ENCODE assay signal across 19 mouse cellular contexts in the genomic region with DNA sequence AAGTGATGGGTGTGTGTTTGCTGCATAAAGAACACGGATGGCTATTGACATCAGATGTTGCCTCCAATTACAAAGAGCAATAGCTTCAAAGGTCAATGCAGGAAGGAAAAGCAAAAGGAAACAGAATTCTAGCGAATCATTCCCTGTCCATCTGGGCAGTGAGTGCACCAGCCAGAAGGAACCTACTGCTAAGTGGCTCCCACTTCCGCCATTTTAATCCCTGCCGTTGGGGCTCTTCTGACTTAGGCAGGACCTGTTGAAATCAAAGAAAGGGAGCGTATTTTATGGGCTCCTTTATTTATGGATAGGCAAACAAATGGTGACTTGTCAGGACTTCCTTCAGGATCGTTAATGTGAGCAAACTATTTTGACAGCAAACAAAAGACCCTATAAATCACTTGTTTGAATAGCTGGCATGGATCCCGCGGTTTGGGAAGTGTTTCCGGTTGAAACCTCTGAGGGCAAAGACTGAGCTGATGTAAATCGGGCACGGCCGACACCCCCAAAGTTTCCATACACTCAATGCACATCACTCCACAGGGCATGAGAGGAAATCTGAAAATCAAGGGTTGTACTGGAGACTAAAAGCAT. TPM values are rescaled to one million over a fixed set of nuclear protein-coding genes. Genes with fewer than 3 reads are reported as not detected.
DNase-seq lines count a peak whose midpoint lies in the region; ATAC-seq and TF ChIP-seq lines count a peak whose summit lies in the region.
"Had no signal": no experiment of that assay in that cellular context is flagged by ENCODE, and none has a peak within 500 bp of the region (broad histone marks: within the 10 kb centered on the region; RNA-seq: fewer than 3 reads in every experiment).

No protein-coding gene starts in this region.

- no peak for TF ChIP-seq RAD21 in CH12.LX (IDR thresholded peaks at IDR 0.05; ENCODE audit: low read depth, low read length)

- H3K27ac ChIP-seq in kidney, embryonic 14.5 days (ENCODE audit: low read depth, low read length), result no peak overlapping the region
- no peak overlapping the region for H3K27ac ChIP-seq in CH12.LX (ENCODE audit: insufficient read depth, low read depth)
- H3K27ac ChIP-seq in intestine, postnatal 0 days (ENCODE audit: low read depth, low read length), result peak overlapping the region; percentile 41; the same call in 1 of the 2 replicates
- H3K27ac ChIP-seq in forebrain, embryonic 14.5 days (ENCODE audit: low read depth, low read length), result no peak overlapping the region
- H3K27ac ChIP-seq: midbrain, embryonic 10.5 days had no signal

- peak overlapping the region; percentile 10; the same call in 1 of the 2 replicates for H3K4me2 ChIP-seq in kidney, embryonic 14.5 days (replicated peaks; ENCODE audit: low read depth, low read length)
- peak overlapping the region; percentile 37; the same call in 1 of the 2 replicates for H3K4me2 ChIP-seq in CH12.LX (ENCODE audit: insufficient read depth, low read depth, poor library complexity, severe bottlenecking)
- H3K4me2 ChIP-seq in intestine, postnatal 0 days (replicated peaks; ENCODE audit: low read depth), result peak overlapping the region; percentile 39
- no peak overlapping the region for H3K4me2 ChIP-seq in forebrain, embryonic 14.5 days (ENCODE audit: low read length)

- in situ Hi-C loops in CH12.LX (cut with MboI; ENCODE audit: low pct_ligation_motif_present, low pct_unique_long_range_greater_than_20kb, low sequenced_read_pairs), result no loop called here

- TF ChIP-seq CTCF in CH12.LX (conservative IDR thresholded peaks at IDR 0.05 in 1 of 2, IDR thresholded peaks at IDR 0.05 in 1 of 2; ENCODE audit: low read depth in 2 of 2, low read length in 2 of 2), result no peak
- TF ChIP-seq CTCF in intestine, postnatal 0 days (IDR thresholded peaks at IDR 0.05; ENCODE audit: low read depth), result no peak

- peaks cover 5% of the 10 kb centered on the region; the same call in 1 of the 2 replicates for H3K36me3 ChIP-seq in kidney, embryonic 14.5 days (ENCODE audit: control insufficient read depth, insufficient read depth, low read length)
- H3K36me3 ChIP-seq in CH12.LX (replicated peaks in 1 of 2; ENCODE audit: control insufficient read depth in 1 of 2, insufficient read depth in 1 of 2, low read length in 1 of 2), result no peaks in the 10 kb centered on the region
- peaks cover 11% of the 10 kb centered on the region for H3K36me3 ChIP-seq in intestine, postnatal 0 days (ENCODE audit: control insufficient read depth, insufficient read depth)
- peaks cover 12% of the 10 kb centered on the region; the same call in 1 of the 2 replicates for H3K36me3 ChIP-seq in forebrain, embryonic 14.5 days (ENCODE audit: control insufficient read depth, insufficient read depth, low read length)
- H3K36me3 ChIP-seq: G1E had no signal

- TF ChIP-seq POLR2A in CH12.LX (IDR thresholded peaks at IDR 0.05; ENCODE audit: low read depth, low read length), result no peak

- no peak overlapping the region for H3K4me3 ChIP-seq in kidney, embryonic 14.5 days (ENCODE audit: low read length)
- no peak overlapping the region for H3K4me3 ChIP-seq in CH12.LX (replicated peaks in 1 of 3; ENCODE audit: low read depth in 2 of 3, low read length in 2 of 3, poor library complexity in 1 of 3)
- H3K4me3 ChIP-seq in intestine, postnatal 0 days (ENCODE audit: low read depth, low read length), result no peak overlapping the region
- no peak overlapping the region for H3K4me3 ChIP-seq in forebrain, embryonic 14.5 days (ENCODE audit: low read depth, low read length)
- H3K4me3 ChIP-seq: midbrain, embryonic 10.5 days; myocyte had no signal

- dilution Hi-C loops in CH12.LX (cut with MboI; ENCODE audit: extremely low pct_ligation_motif_present, extremely low pct_unique_long_range_greater_than_20kb, low sequenced_read_pairs), result no loop called here

- no peaks in the 10 kb centered on the region for H3K4me1 ChIP-seq in kidney, embryonic 14.5 days (ENCODE audit: control insufficient read depth, insufficient read depth, low read length)
- no peaks in the 10 kb centered on the region for H3K4me1 ChIP-seq in CH12.LX (ENCODE audit: control insufficient read depth in 1 of 2, insufficient read depth in 2 of 2)
- H3K4me1 ChIP-seq in intestine, postnatal 0 days (replicated peaks; ENCODE audit: control insufficient read depth, insufficient read depth, low read length), result peaks cover 11% of the 10 kb centered on the region; the same call in 1 of the 2 replicates
- no peaks in the 10 kb centered on the region for H3K4me1 ChIP-seq in forebrain, embryonic 14.5 days (ENCODE audit: control insufficient read depth, insufficient read depth, low read length)
- H3K4me1 ChIP-seq: midbrain, embryonic 10.5 days had no signal

- H3K9me3 ChIP-seq in kidney, embryonic 14.5 days (ENCODE audit: control insufficient read depth, low read length), result no peaks in the 10 kb centered on the region
- H3K9me3 ChIP-seq in CH12.LX (replicated peaks; ENCODE audit: low read length), result no peaks in the 10 kb centered on the region
- no peaks in the 10 kb centered on the region for H3K9me3 ChIP-seq in intestine, postnatal 0 days (ENCODE audit: control insufficient read depth)
- H3K9me3 ChIP-seq in forebrain, embryonic 14.5 days (replicated peaks; ENCODE audit: control insufficient read depth, low read length), result no peaks in the 10 kb centered on the region
- H3K9me3 ChIP-seq: G1E; midbrain, embryonic 10.5 days had no signal

- WGBS in kidney, embryonic 14.5 days, result 16% methylated on average over 12 of the region's 12 CpGs
- 9% methylated on average over 12 of the region's 12 CpGs for whole genome bisulfite sequencing in intestine, postnatal 0 days
- WGBS in forebrain, embryonic 14.5 days, result 49% methylated on average over 12 of the region's 12 CpGs

- peak; percentile 48 for ATAC-seq in kidney, embryonic 14.5 days (ENCODE audit: low FRiP score, low TSS enrichment)
- ATAC-seq in intestine, postnatal 0 days, result peak; percentile 55
- ATAC-seq in forebrain, embryonic 14.5 days, result no peak

- no peaks in the 10 kb centered on the region for H3K27me3 ChIP-seq in kidney, embryonic 14.5 days (ENCODE audit: control insufficient read depth, insufficient read depth, low read length)
- peaks cover 5% of the 10 kb centered on the region for H3K27me3 ChIP-seq in CH12.LX (replicated peaks)
- H3K27me3 ChIP-seq in intestine, postnatal 0 days (replicated peaks; ENCODE audit: control insufficient read depth, insufficient read depth, low read length), result no peaks in the 10 kb centered on the region
- H3K27me3 ChIP-seq in forebrain, embryonic 14.5 days (replicated peaks; ENCODE audit: control insufficient read depth, insufficient read depth, low read length), result no peaks in the 10 kb centered on the region

- H3K79me2 ChIP-seq in CH12.LX (replicated peaks; ENCODE audit: control insufficient read depth, extremely low read depth, insufficient read depth, poor library complexity, severe bottlenecking), result no peaks in the 10 kb centered on the region

- TF ChIP-seq EP300 in CH12.LX (IDR thresholded peaks at IDR 0.05; ENCODE audit: low read length), result no peak

- DNase-seq in kidney, adult 8-10 months, result no peak
- DNase-seq in CH12.LX (ENCODE audit: extremely low read depth), result no peak
- DNase-seq in lung, postnatal 14 days, result peak; percentile 26
- DNase-seq in left cerebral cortex, adult 9 months (ENCODE audit: low spot score in 2 of 2), result no peak
- DNase-seq in forebrain, embryonic 14.5 days (ENCODE audit: low spot score), result no peak
- DNase-seq in layer of hippocampus, adult 11-12 months (ENCODE audit: low spot score), result no peak
- DNase-seq: B cell, adult 2 months; cerebellum, adult 11-12 months; heart, adult 11 months; heart, postnatal 10 days; retina, postnatal 1 day had no signal

- no peak overlapping the region for H3K9ac ChIP-seq in kidney, embryonic 14.5 days (ENCODE audit: low read depth, low read length)
- no peak overlapping the region for H3K9ac ChIP-seq in CH12.LX (ENCODE audit: insufficient read depth, low read depth)
- no peak overlapping the region for H3K9ac ChIP-seq in intestine, postnatal 0 days (ENCODE audit: low read depth, low read length)
- no peak overlapping the region for H3K9ac ChIP-seq in forebrain, embryonic 14.5 days (ENCODE audit: low read length)

TF ChIP-seq in CH12.LX, 34 proteins besides CTCF, POLR2A, EP300 and RAD21 (continues in another document):
- TF ChIP-seq IRF4 (IDR thresholded peaks at IDR 0.05; ENCODE audit: low read depth, low read length) (no peak), MXI1 (IDR thresholded peaks at IDR 0.05; ENCODE audit: low read depth, low read length) (no peak), USF1 (IDR thresholded peaks at IDR 0.05; ENCODE audit: low read depth, low read length) (no peak), TCF12 (IDR thresholded peaks at IDR 0.05; ENCODE audit: low read depth, low read length) (no peak)

RNA-seq across cellular contexts. Expression of gene Upk1b, which starts 27.1 kb away (rescaled TPM):
- polyA plus RNA-seq in kidney, embryonic 14.5 days (2014; fragmentation: Nextera tagmentation; extraction: Ambion mirVana), result 1.6 and 2.2 TPM in 2 replicates
- total RNA-seq in CH12.LX (2012; rRNA removed), result not detected in 2 replicates
- total RNA-seq in CH12.LX (2014; rRNA removed), result not detected in 2 replicates
- polyA plus RNA-seq in CH12.LX (2012; ENCODE audit: insufficient read length, low read depth), result not detected in 2 replicates
- 12.3 and 12.7 TPM in 2 replicates for polyA plus RNA-seq in intestine, postnatal 0 days (2015; fragmentation: Nextera tagmentation; extraction: Ambion mirVana)
- polyA plus RNA-seq in forebrain, embryonic 14.5 days (2014; fragmentation: Nextera tagmentation; extraction: Ambion mirVana), result 0.22 TPM in 1 of 2 replicates, not detected in the other
- polyA plus RNA-seq: G1E had no signal

RNA-seq across cellular contexts. Expression of gene B4galt4, which starts 30.9 kb away (rescaled TPM):
- 24.5 and 32.7 TPM in 2 replicates for polyA plus RNA-seq in kidney, embryonic 14.5 days (2014; fragmentation: Nextera tagmentation; extraction: Ambion mirVana)
- total RNA-seq in CH12.LX (2012; rRNA removed) (not detected in 2 replicates), CH12.LX (2014; rRNA removed) (not detected in 2 replicates)
- not detected in 2 replicates for polyA plus RNA-seq in CH12.LX (2012; ENCODE audit: insufficient read length, low read depth)
- 21.2 and 23.5 TPM in 2 replicates for polyA plus RNA-seq in intestine, postnatal 0 days (2015; fragmentation: Nextera tagmentation; extraction: Ambion mirVana)
- 29.5 and 31.7 TPM in 2 replicates for polyA plus RNA-seq in forebrain, embryonic 14.5 days (2014; fragmentation: Nextera tagmentation; extraction: Ambion mirVana)
- total RNA-seq: G1E had no signal
- polyA plus RNA-seq: G1E had no signal

RNA-seq across cellular contexts. Expression of gene 4930435E12Rik, which starts 55.5 kb away (rescaled TPM):
- not detected in 2 replicates for polyA plus RNA-seq in kidney, embryonic 14.5 days (2014; fragmentation: Nextera tagmentation; extraction: Ambion mirVana)
- total RNA-seq in CH12.LX (2012; rRNA removed) (not detected in 2 replicates), CH12.LX (2014; rRNA removed) (not detected in 2 replicates)
- not detected in 2 replicates for polyA plus RNA-seq in CH12.LX (2012; ENCODE audit: insufficient read length, low read depth)
- polyA plus RNA-seq in intestine, postnatal 0 days (2015; fragmentation: Nextera tagmentation; extraction: Ambion mirVana), result not detected in 2 replicates
- not detected in 2 replicates for polyA plus RNA-seq in forebrain, embryonic 14.5 days (2014; fragmentation: Nextera tagmentation; extraction: Ambion mirVana)
- total RNA-seq: heart, postnatal 10 days; layer of hippocampus, postnatal 14 days; liver, adult 2 months had no signal
- polyA plus RNA-seq: G1E; liver, adult 2 months; midbrain, embryonic 10.5 days; myocyte; spleen, adult 2 months had no signal

RNA-seq across cellular contexts. Expression of gene Arhgap31, which starts 59.9 kb away (rescaled TPM):
- 7.3 and 10.0 TPM in 2 replicates for polyA plus RNA-seq in kidney, embryonic 14.5 days (2014; fragmentation: Nextera tagmentation; extraction: Ambion mirVana)
- total RNA-seq in CH12.LX (2012; rRNA removed), result 1.1 and 2.0 TPM in 2 replicates
- total RNA-seq in CH12.LX (2014; rRNA removed), result 0.05 and 0.15 TPM in 2 replicates
- polyA plus RNA-seq in CH12.LX (2012; ENCODE audit: insufficient read length, low read depth), result 0.61 and 0.76 TPM in 2 replicates
- 2.8 and 3.1 TPM in 2 replicates for polyA plus RNA-seq in intestine, postnatal 0 days (2015; fragmentation: Nextera tagmentation; extraction: Ambion mirVana)
- polyA plus RNA-seq in forebrain, embryonic 14.5 days (2014; fragmentation: Nextera tagmentation; extraction: Ambion mirVana), result 2.5 and 3.6 TPM in 2 replicates

Comparison
In these comparisons a context has a peak if more than half of its experiments do, and no peak if none do; other contexts are left out.
1. RNA of gene B4galt4, which starts 30.9 kb away (polyA plus RNA-seq): 24.5 to 32.7 TPM in kidney, embryonic 14.5 days, 29.5 to 31.7 TPM in forebrain, embryonic 14.5 days and 21.2 to 23.5 TPM in intestine, postnatal 0 days; not detected in CH12.LX; every median in the first group is over 10 times any median in the second.